Mouse (Mus musculus) ES-Bruce4 (cell line): Measurements from ENCODE around the gene Padi3.

ENCODE experiments used
- CTCF ChIP-seq: IDR thresholded peaks from one replicate; pipeline ENCODE4 v1.8.1; 2011; ENCODE audit warnings: low read depth, low read length
- POLR2A ChIP-seq: IDR thresholded peaks from one replicate; pipeline ENCODE4 v1.8.1; 2011; ENCODE audit warnings: low read length; ENCODE audit not compliant: insufficient read depth

DNA sequence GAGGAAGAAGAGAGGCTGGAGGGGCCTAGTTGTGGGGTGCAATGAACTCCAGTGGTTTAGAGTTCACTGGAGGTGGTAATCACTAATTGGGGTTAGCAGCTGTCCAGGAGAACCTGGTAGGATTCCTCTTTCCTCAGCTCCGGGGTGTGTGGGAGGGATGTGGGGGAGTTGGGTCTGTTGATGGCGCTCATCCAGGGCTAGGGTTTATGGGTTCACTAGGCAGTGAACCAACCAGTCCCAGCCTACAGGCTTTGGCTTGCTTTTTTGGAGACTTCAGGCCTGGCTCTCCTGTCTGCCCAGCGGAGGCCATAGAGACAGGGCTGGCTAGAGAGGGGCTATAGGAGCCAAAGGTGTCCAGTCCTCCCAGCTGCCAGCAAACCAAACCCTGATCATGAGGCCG, 20.5 kb downstream of the Padi3 start:
- TF ChIP-seq CTCF (no peak), POLR2A (no peak)
